Mouse (Mus musculus): ENCODE data around the gene Tns3. TPM values are rescaled to one million over a fixed set of nuclear protein-coding genes. Genes with fewer than 3 reads are reported as not detected.

The Tns3 gene
- total and polyA plus RNA-seq, 3 experiments: 0.22 TPM; not detected in 2

GRCm38 (mm10) chr11:8657493-8657892 is 6.8 kb downstream of the Tns3 start:
- H3K4me1 ChIP-seq (ENCODE audit: insufficient read depth, low read depth, low read length): no peaks in the 10 kb centered on the region
- no peaks in the 10 kb centered on the region for H3K27me3 ChIP-seq (ENCODE audit: insufficient read depth, low read length)
- H3K9me3 ChIP-seq (replicated peaks): 0 out of 2 replicates have a peak, but pooled peaks cover 2% of the 10 kb centered on the region
- ATAC-seq (ENCODE audit: extremely low read depth, insufficient number of reproducible peaks, low FRiP score, poor library complexity, severe bottlenecking): no peak
- no peaks in the 10 kb centered on the region for H3K36me3 ChIP-seq (replicated peaks)
- TF ChIP-seq TAL1 (conservative IDR thresholded peaks at IDR 0.05; ENCODE audit: low read depth, low read length) (no peak), GATA1 (IDR thresholded peaks at IDR 0.05; ENCODE audit: borderline replicate concordance, low read length) (no peak), POLR2AphosphoS5 (IDR thresholded peaks at IDR 0.05; ENCODE audit: insufficient replicate concordance, low read depth, low read length) (no peak), CTCF (IDR thresholded peaks at IDR 0.05; ENCODE audit: low read depth, low read length) (no peak), GATA2 (IDR thresholded peaks at IDR 0.05; ENCODE audit: borderline replicate concordance, low read depth, low read length) (no peak)
- H3K4me3 ChIP-seq (ENCODE audit: low read depth, low read length): no peak overlapping the region
- no peak for DNase-seq (ENCODE audit: low spot score)

GRCm38 (mm10) chr11:8656448-8657393 is 7.6 kb downstream of the Tns3 start:
- TF ChIP-seq POLR2AphosphoS5 (IDR thresholded peaks at IDR 0.05; ENCODE audit: insufficient replicate concordance, low read depth, low read length) (no peak), GATA1 (IDR thresholded peaks at IDR 0.05; ENCODE audit: borderline replicate concordance, low read length) (no peak), GATA2 (IDR thresholded peaks at IDR 0.05; ENCODE audit: borderline replicate concordance, low read depth, low read length) (no peak), TAL1 (conservative IDR thresholded peaks at IDR 0.05; ENCODE audit: low read depth, low read length) (no peak), CTCF (IDR thresholded peaks at IDR 0.05; ENCODE audit: low read depth, low read length) (no peak)
- no peak for DNase-seq (ENCODE audit: low spot score)
- Histone ChIP-seq H3K27me3 (ENCODE audit: insufficient read depth, low read length) (peaks cover 3% of the 10 kb centered on the region; the same call in 1 of the 2 replicates), H3K4me3 (ENCODE audit: low read depth, low read length) (no peak overlapping the region), H3K36me3 (replicated peaks) (no peaks in the 10 kb centered on the region), H3K4me1 (ENCODE audit: insufficient read depth, low read depth, low read length) (no peaks in the 10 kb centered on the region), H3K9me3 (replicated peaks) (peaks cover 6% of the 10 kb centered on the region; the same call in 1 of the 2 replicates)
- ATAC-seq (ENCODE audit: extremely low read depth, insufficient number of reproducible peaks, low FRiP score, poor library complexity, severe bottlenecking): no peak

DNA sequence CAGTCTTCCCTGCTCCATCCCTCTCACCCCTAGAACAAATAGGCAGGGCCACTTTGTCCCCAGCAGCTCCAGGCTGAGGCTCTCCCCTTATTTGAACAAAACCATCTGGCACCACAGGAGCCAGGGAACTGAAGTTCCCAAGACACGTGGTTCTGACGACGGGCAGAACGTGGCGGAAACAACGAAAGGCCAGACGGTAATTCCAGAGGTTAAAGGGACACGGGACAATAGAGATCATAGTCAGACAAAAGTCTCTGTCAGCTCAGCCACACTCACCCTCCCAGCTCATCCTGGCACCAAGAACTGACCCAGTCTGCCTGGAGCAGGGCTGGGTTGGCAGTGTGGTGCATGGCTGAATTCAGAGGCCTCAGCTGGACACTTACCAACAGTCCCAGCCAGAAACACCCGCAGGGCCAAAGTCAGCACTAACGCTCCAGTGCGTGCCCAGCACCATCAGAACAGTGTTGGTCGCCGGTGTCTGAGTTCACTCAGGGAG is 10.5 kb downstream of the Tns3 start:
- Histone ChIP-seq H3K9me3 (replicated peaks) (peaks cover 6% of the 10 kb centered on the region; the same call in 1 of the 2 replicates), H3K4me3 (ENCODE audit: low read depth, low read length) (no peak overlapping the region), H3K36me3 (replicated peaks) (no peaks in the 10 kb centered on the region), H3K4me1 (ENCODE audit: insufficient read depth, low read depth, low read length) (no peaks in the 10 kb centered on the region), H3K27me3 (ENCODE audit: insufficient read depth, low read length) (peaks cover 3% of the 10 kb centered on the region; the same call in 1 of the 2 replicates)
- no peak for DNase-seq (ENCODE audit: low spot score)
- no peak for TF ChIP-seq TAL1 (conservative IDR thresholded peaks at IDR 0.05; ENCODE audit: low read depth, low read length)
- no peak for TF ChIP-seq GATA1 (IDR thresholded peaks at IDR 0.05; ENCODE audit: borderline replicate concordance, low read length)
- TF ChIP-seq GATA2 (IDR thresholded peaks at IDR 0.05; ENCODE audit: borderline replicate concordance, low read depth, low read length): no peak
- TF ChIP-seq CTCF (IDR thresholded peaks at IDR 0.05; ENCODE audit: low read depth, low read length): no peak
- no peak for TF ChIP-seq POLR2AphosphoS5 (IDR thresholded peaks at IDR 0.05; ENCODE audit: insufficient replicate concordance, low read depth, low read length)
- no peak for ATAC-seq (ENCODE audit: extremely low read depth, insufficient number of reproducible peaks, low FRiP score, poor library complexity, severe bottlenecking)

- ATAC-seq (ENCODE audit: extremely low read depth, insufficient number of reproducible peaks, low FRiP score, poor library complexity, severe bottlenecking): no peak
- no peaks in the 10 kb centered on the region for H3K4me1 ChIP-seq (ENCODE audit: insufficient read depth, low read depth, low read length)
- DNase-seq (ENCODE audit: low spot score): no peak
- peaks cover 6% of the 10 kb centered on the region; the same call in 1 of the 2 replicates for H3K9me3 ChIP-seq (replicated peaks)
- H3K36me3 ChIP-seq (replicated peaks): no peaks in the 10 kb centered on the region
- no peak overlapping the region for H3K4me3 ChIP-seq (ENCODE audit: low read depth, low read length)
- no peak for TF ChIP-seq CTCF (IDR thresholded peaks at IDR 0.05; ENCODE audit: low read depth, low read length)
- no peak for TF ChIP-seq GATA2 (IDR thresholded peaks at IDR 0.05; ENCODE audit: borderline replicate concordance, low read depth, low read length)
- TF ChIP-seq GATA1 (IDR thresholded peaks at IDR 0.05; ENCODE audit: borderline replicate concordance, low read length): no peak
- no peak for TF ChIP-seq TAL1 (conservative IDR thresholded peaks at IDR 0.05; ENCODE audit: low read depth, low read length)
- TF ChIP-seq POLR2AphosphoS5 (IDR thresholded peaks at IDR 0.05; ENCODE audit: insufficient replicate concordance, low read depth, low read length): no peak
- H3K27me3 ChIP-seq (ENCODE audit: insufficient read depth, low read length): peaks cover 3% of the 10 kb centered on the region; the same call in 1 of the 2 replicates
Measured at GRCm38 (mm10) chr11:8652792-8653645, 11.3 kb downstream of the Tns3 start.

GRCm38 (mm10) chr11:8652116-8652714 is 12.1 kb downstream of the Tns3 start:
- no peaks in the 10 kb centered on the region for H3K36me3 ChIP-seq (replicated peaks)
- ATAC-seq (ENCODE audit: extremely low read depth, insufficient number of reproducible peaks, low FRiP score, poor library complexity, severe bottlenecking): no peak

More at GRCm38 (mm10) chr11:8652116-8652714, 12.1 kb downstream of the Tns3 start:
- peaks cover 3% of the 10 kb centered on the region; the same call in 1 of the 2 replicates for H3K27me3 ChIP-seq (ENCODE audit: insufficient read depth, low read length)
- H3K4me1 ChIP-seq (ENCODE audit: insufficient read depth, low read depth, low read length): no peaks in the 10 kb centered on the region
- no peak for DNase-seq (ENCODE audit: low spot score)
- H3K9me3 ChIP-seq (replicated peaks): peaks cover 6% of the 10 kb centered on the region; the same call in 1 of the 2 replicates
- TF ChIP-seq TAL1 (conservative IDR thresholded peaks at IDR 0.05; ENCODE audit: low read depth, low read length): no peak
- no peak overlapping the region for H3K4me3 ChIP-seq (ENCODE audit: low read depth, low read length)

Measured in G1E (cell line).